Mouse (Mus musculus) midbrain, embryonic 14.5 days (tissue): Measurements from ENCODE around the gene Clec4g. TPM values are rescaled to one million over a fixed set of nuclear protein-coding genes. Genes with fewer than 3 reads are reported as not detected.

Source experiments
- polyA plus RNA-seq: library from polyadenylated mRNA; unstranded; fragments of >200 nt; fragmentation: Nextera tagmentation; extraction: Ambion mirVana; gene quantifications from 2 replicates; pipeline ENCODE4 v1.2.1, GENCODE M21; 2014

Clec4g gene
- polyA plus RNA-seq, 1 experiment from 2014 or later, result not detected

Other genes starting within 250 kb of the Clec4g start
- gene Tex45, start 249.8 kb downstream of the Clec4g start, polyA plus RNA-seq, result 0.18 and 0.58 TPM in 2 replicates
- gene Zfp358, start 227.5 kb downstream of the Clec4g start, polyA plus RNA-seq, result 53.0 and 80.8 TPM in 2 replicates
- gene Mcoln1, start 220.2 kb downstream of the Clec4g start, polyA plus RNA-seq, result 76.7 and 78.9 TPM in 2 replicates
- gene Pnpla6, start 205.3 kb downstream of the Clec4g start, polyA plus RNA-seq, result 26.4 and 31.1 TPM in 2 replicates
- gene C330021F23Rik, start 152.7 kb downstream of the Clec4g start, polyA plus RNA-seq, result 0.27 and 0.70 TPM in 2 replicates
- gene Camsap3, start 133.4 kb downstream of the Clec4g start, polyA plus RNA-seq, result 43.1 and 49.0 TPM in 2 replicates
- 47.5 and 51.1 TPM in 2 replicates for gene Xab2, start 99.3 kb downstream of the Clec4g start, polyA plus RNA-seq
- 95.5 and 103 TPM in 2 replicates for gene Pet100, start 99.1 kb downstream of the Clec4g start, polyA plus RNA-seq
- gene Pcp2, start 95.1 kb downstream of the Clec4g start, polyA plus RNA-seq, result 6.5 and 12.4 TPM in 2 replicates
- 21.3 and 26.6 TPM in 2 replicates for gene Stxbp2, start 89.7 kb downstream of the Clec4g start, polyA plus RNA-seq
- 0.70 TPM in 1 of 2 replicates, not detected in the other for gene Retn, start 64.9 kb downstream of the Clec4g start, polyA plus RNA-seq
- 0.14 TPM in 1 of 2 replicates, not detected in the other for gene Mcemp1, start 54.9 kb downstream of the Clec4g start, polyA plus RNA-seq
- gene Fcor, start 48.3 kb downstream of the Clec4g start, polyA plus RNA-seq, result 16.4 and 28.1 TPM in 2 replicates
- 48.0 and 56.9 TPM in 2 replicates for gene Trappc5, start 44.4 kb downstream of the Clec4g start, polyA plus RNA-seq
- gene Fcer2a, start 26.5 kb downstream of the Clec4g start, polyA plus RNA-seq, result 0.32 and 0.38 TPM in 2 replicates
- gene Cd209a, start 28.3 kb upstream of the Clec4g start, polyA plus RNA-seq, result not detected in 2 replicates
- gene Cd209e, start 133.7 kb upstream of the Clec4g start, polyA plus RNA-seq, result not detected in 2 replicates
- gene Cd209d, start 157.9 kb upstream of the Clec4g start, polyA plus RNA-seq, result not detected in 2 replicates
- not detected in 2 replicates for gene Cd209b, start 206.2 kb upstream of the Clec4g start, polyA plus RNA-seq
- gene Cd209c, start 234.1 kb upstream of the Clec4g start, polyA plus RNA-seq, result 0.54 and 0.78 TPM in 2 replicates